Mouse (Mus musculus) CH12.LX (cell line): ENCODE results near the gene Hist1h4a. TPM values are rescaled to one million over a fixed set of nuclear protein-coding genes. Genes with fewer than 3 reads are reported as not detected.
A peak's percentile ranks its signal among the peaks of the same experiment; 100 is the strongest.

Experiments
- DNase-seq: peaks from one replicate; pipeline ENCODE4 v3.0.0-alpha.2; 2013; ENCODE audit errors: extremely low read depth
- H3K27ac ChIP-seq: 2 replicates; pipeline ENCODE4 v1.5.1; 2012; ENCODE audit warnings: low read depth, mild to moderate bottlenecking, control low read depth, moderate library complexity; ENCODE audit not compliant: insufficient read depth
- H3K27me3 ChIP-seq: replicated peaks from 2 replicates; pipeline ENCODE3; 2012; ENCODE audit warnings: inconsistent platforms
- H3K36me3 ChIP-seq, 2 experiments: replicated peaks in 1 of 2; 2 replicates each; pipeline versions ENCODE3 to v1.6.1; 2012; ENCODE audit warnings: inconsistent platforms in 1 of 2, low read length in 1 of 2, mild to moderate bottlenecking in 1 of 2, mixed read lengths in 1 of 2, moderate library complexity in 1 of 2; ENCODE audit not compliant: control insufficient read depth in 1 of 2, insufficient read depth in 1 of 2
- H3K4me1 ChIP-seq, 2 experiments: 2 replicates each; pipeline ENCODE4 v1.6.1; 2012; ENCODE audit warnings: inconsistent platforms in 1 of 2, moderate library complexity in 1 of 2; ENCODE audit not compliant: insufficient read depth in 2 of 2, control insufficient read depth in 1 of 2
- H3K4me2 ChIP-seq: 2 replicates; pipeline ENCODE4 v1.6.1; 2012; ENCODE audit warnings: low read depth, mild to moderate bottlenecking, control low read depth; ENCODE audit not compliant: poor library complexity, insufficient read depth, severe bottlenecking
- H3K4me3 ChIP-seq, 3 experiments: fragments of 150-350 bp in 1 of 3; sonication (generic) in 1 of 3; replicated peaks in 1 of 3; 2 replicates each; pipeline versions ENCODE3 to v1.5.1; 2011 to 2012; ENCODE audit warnings: low read depth in 2 of 3, low read length in 2 of 3, mild to moderate bottlenecking in 2 of 3, moderate library complexity in 2 of 3, control low read depth in 1 of 3, improper control_type of control experiment in 1 of 3, inconsistent platforms in 1 of 3, mixed read lengths in 1 of 3; ENCODE audit not compliant: poor library complexity in 1 of 3
- H3K79me2 ChIP-seq: replicated peaks from 2 replicates; pipeline ENCODE4 v1.6.1; 2012; ENCODE audit warnings: mild to moderate bottlenecking, moderate library complexity; ENCODE audit not compliant: control insufficient read depth, poor library complexity, insufficient read depth, severe bottlenecking; ENCODE audit errors: extremely low read depth
- H3K9ac ChIP-seq: 2 replicates; pipeline ENCODE4 v1.6.1; 2012; ENCODE audit warnings: low read depth, mild to moderate bottlenecking, control low read depth, moderate library complexity; ENCODE audit not compliant: insufficient read depth
- H3K9me3 ChIP-seq: replicated peaks from 2 replicates; pipeline ENCODE3; 2012; ENCODE audit warnings: low read length, inconsistent platforms, mixed read lengths
- BHLHE40 ChIP-seq: IDR thresholded peaks from 2 replicates; pipeline ENCODE4 v1.6.1; 2011; ENCODE audit warnings: mild to moderate bottlenecking, low read depth, low read length, improper control_type of control experiment
- CHD1 ChIP-seq: IDR thresholded peaks from 2 replicates; pipeline ENCODE4 v1.6.1; 2012; ENCODE audit warnings: low read depth, low read length, improper control_type of control experiment, inconsistent platforms
- CHD2 ChIP-seq: IDR thresholded peaks from 2 replicates; pipeline ENCODE4 v1.6.1; 2011; ENCODE audit warnings: low read length, improper control_type of control experiment
- E2F4 ChIP-seq: IDR thresholded peaks from 2 replicates; pipeline ENCODE4 v1.6.1; 2011; ENCODE audit warnings: low read depth, low read length, improper control_type of control experiment; ENCODE audit not compliant: insufficient replicate concordance
- ELF1 ChIP-seq: IDR thresholded peaks from 2 replicates; pipeline ENCODE4 v1.6.1; 2014; ENCODE audit warnings: low read depth, mild to moderate bottlenecking, inconsistent platforms, low read length, improper control_type of control experiment
- ETS1 ChIP-seq: conservative IDR thresholded peaks from 2 replicates; pipeline ENCODE4 v1.6.1; 2012; ENCODE audit warnings: low read depth, mild to moderate bottlenecking, inconsistent platforms, low read length, improper control_type of control experiment, moderate library complexity
- IRF4 ChIP-seq: IDR thresholded peaks from 2 replicates; pipeline ENCODE4 v1.6.1; 2014; ENCODE audit warnings: low read depth, mild to moderate bottlenecking, inconsistent platforms, low read length, improper control_type of control experiment
- KAT2A ChIP-seq: IDR thresholded peaks from 2 replicates; pipeline ENCODE4 v1.6.1; 2012; ENCODE audit warnings: low read length, improper control_type of control experiment, inconsistent platforms; ENCODE audit not compliant: insufficient replicate concordance
- MAZ ChIP-seq: IDR thresholded peaks from 2 replicates; pipeline ENCODE4 v1.6.1; 2012; ENCODE audit warnings: low read depth, mild to moderate bottlenecking, inconsistent platforms, low read length, improper control_type of control experiment, moderate library complexity
- MEF2A ChIP-seq: IDR thresholded peaks from 2 replicates; pipeline ENCODE4 v1.6.1; 2014; ENCODE audit warnings: low read depth, mild to moderate bottlenecking, inconsistent platforms, low read length, improper control_type of control experiment, borderline replicate concordance
- MXI1 ChIP-seq: IDR thresholded peaks from 2 replicates; pipeline ENCODE4 v1.6.1; 2011; ENCODE audit warnings: mild to moderate bottlenecking, low read depth, low read length, improper control_type of control experiment
- NELFE ChIP-seq: IDR thresholded peaks from 2 replicates; pipeline ENCODE4 v1.6.1; 2011; ENCODE audit warnings: low read depth, low read length, improper control_type of control experiment
- NRF1 ChIP-seq: IDR thresholded peaks from 2 replicates; pipeline ENCODE4 v1.6.1; 2014; ENCODE audit warnings: low read depth, mild to moderate bottlenecking, inconsistent platforms, low read length, improper control_type of control experiment, moderate library complexity
- PAX5 ChIP-seq: IDR thresholded peaks from 2 replicates; pipeline ENCODE4 v1.6.1; 2012; ENCODE audit warnings: low read length, inconsistent platforms, mixed read lengths
- POLR2A ChIP-seq: IDR thresholded peaks from 2 replicates; pipeline ENCODE4 v1.6.1; 2011; ENCODE audit warnings: low read depth, mild to moderate bottlenecking, improper control_type of control experiment, low read length
- POLR2AphosphoS2 ChIP-seq: IDR thresholded peaks from 2 replicates; pipeline ENCODE4 v1.6.1; 2011; ENCODE audit warnings: low read depth, low read length, improper control_type of control experiment
- RAD21 ChIP-seq: IDR thresholded peaks from 2 replicates; pipeline ENCODE4 v1.6.1; 2011; ENCODE audit warnings: low read depth, mild to moderate bottlenecking, low read length, improper control_type of control experiment, moderate library complexity
- RCOR1 ChIP-seq: conservative IDR thresholded peaks from 2 replicates; pipeline ENCODE4 v1.6.1; 2012; ENCODE audit warnings: low read depth, mild to moderate bottlenecking, inconsistent platforms, low read length, improper control_type of control experiment
- SIN3A ChIP-seq: IDR thresholded peaks from 2 replicates; pipeline ENCODE4 v1.6.1; 2012; ENCODE audit warnings: low read length, improper control_type of control experiment, inconsistent platforms
- SMC3 ChIP-seq: IDR thresholded peaks from 2 replicates; pipeline ENCODE4 v1.6.1; 2011; ENCODE audit warnings: low read depth, low read length, improper control_type of control experiment
- TCF12 ChIP-seq: IDR thresholded peaks from 2 replicates; pipeline ENCODE4 v1.6.1; 2014; ENCODE audit warnings: low read depth, mild to moderate bottlenecking, inconsistent platforms, low read length, improper control_type of control experiment
- UBTF ChIP-seq: IDR thresholded peaks from 2 replicates; pipeline ENCODE4 v1.6.1; 2012; ENCODE audit warnings: low read depth, mild to moderate bottlenecking, inconsistent platforms, low read length, improper control_type of control experiment, moderate library complexity
- ZMIZ1 ChIP-seq: IDR thresholded peaks from 2 replicates; pipeline ENCODE4 v1.6.1; 2012; ENCODE audit warnings: low read depth, mild to moderate bottlenecking, inconsistent platforms, low read length, improper control_type of control experiment
- dilution Hi-C: fragments of 300-500 bp; cut with MboI; formaldehyde crosslinking; loops from 2 replicates; pipeline ENCODE4 v1.14.3; 2020; ENCODE audit warnings: low sequenced_read_pairs; ENCODE audit not compliant: extremely low pct_unique_long_range_greater_than_20kb, extremely low pct_ligation_motif_present
- in situ Hi-C: fragments of 300-500 bp; cut with MboI; formaldehyde crosslinking; loops from 3 replicates; pipeline ENCODE4 v1.14.3; 2019; ENCODE audit warnings: low sequenced_read_pairs, low pct_ligation_motif_present, low pct_unique_long_range_greater_than_20kb, mixed read lengths
- polyA plus RNA-seq: library from polyadenylated mRNA; unstranded; fragments of >175 nt; gene quantifications from 2 replicates; pipeline ENCODE4 v1.2.1, GENCODE M21; 2012; ENCODE audit warnings: low read depth; ENCODE audit not compliant: insufficient read length
- total RNA-seq, 2 experiments: library from RNA; depleted of rRNA; stranded (reverse); fragments of 300-350 nt in 1 of 2; fragments of >200 nt in 1 of 2; gene quantifications; 2 replicates each; pipeline ENCODE4 v1.2.3; 2012 to 2014

The Hist1h4a gene
- total and polyA plus RNA-seq, 3 experiments = 4.4 to 1,215 (median 18.4) TPM

DNA sequence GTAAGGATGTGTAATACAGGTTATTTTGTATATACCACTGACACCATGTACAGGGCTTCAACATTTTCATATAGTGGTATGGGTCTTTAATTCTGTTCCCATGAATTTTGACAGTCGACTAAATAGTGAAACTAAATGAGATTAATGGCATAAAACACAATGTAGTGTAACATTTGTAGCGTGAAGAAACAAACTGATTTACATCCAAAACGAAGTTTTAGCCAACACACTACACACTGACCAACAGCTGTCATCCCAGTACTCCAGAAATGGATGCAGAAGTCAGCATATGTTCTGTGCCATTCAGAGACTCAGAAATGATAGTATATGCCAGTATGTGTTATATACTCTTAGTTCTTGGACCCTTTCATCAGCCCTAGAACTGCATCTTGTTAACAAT is 3.1 kb downstream of the Hist1h4a start:
- dilution Hi-C loops (no loop called here), in situ Hi-C loops (loop anchor here (25.0 kb wide), 1 partner anchor 1721 kb away; the partner anchor contains the start of genes Hist1h2ag, Hist1h2ah, Hist1h2bj and Hist1h2bk)
- Histone ChIP-seq H3K27ac (peak overlapping the region; percentile 42; the same call in 1 of the 2 replicates), H3K4me1 (peaks cover 3 to 44% of the 10 kb centered on the region in 2 experiments; a peak in 3 of 4 replicates), H3K9ac (peak overlapping the region; percentile 9; the same call in 1 of the 2 replicates), H3K4me3 (peak overlapping the region in 1 of 3 experiments; percentile 1), H3K36me3 (no peaks in the 10 kb centered on the region), H3K4me2 (0 out of 2 replicates have a peak overlapping the region, but pooled peaks have one; percentile 7), H3K79me2 (no peaks in the 10 kb centered on the region), H3K9me3 (no peaks in the 10 kb centered on the region), H3K27me3 (no peaks in the 10 kb centered on the region)
- TF ChIP-seq IRF4 (no peak), ETS1 (no peak), POLR2AphosphoS2 (no peak), RAD21 (no peak), NELFE (no peak), SIN3A (no peak), KAT2A (no peak), MXI1 (no peak)
- DNase-seq = no peak

DNA sequence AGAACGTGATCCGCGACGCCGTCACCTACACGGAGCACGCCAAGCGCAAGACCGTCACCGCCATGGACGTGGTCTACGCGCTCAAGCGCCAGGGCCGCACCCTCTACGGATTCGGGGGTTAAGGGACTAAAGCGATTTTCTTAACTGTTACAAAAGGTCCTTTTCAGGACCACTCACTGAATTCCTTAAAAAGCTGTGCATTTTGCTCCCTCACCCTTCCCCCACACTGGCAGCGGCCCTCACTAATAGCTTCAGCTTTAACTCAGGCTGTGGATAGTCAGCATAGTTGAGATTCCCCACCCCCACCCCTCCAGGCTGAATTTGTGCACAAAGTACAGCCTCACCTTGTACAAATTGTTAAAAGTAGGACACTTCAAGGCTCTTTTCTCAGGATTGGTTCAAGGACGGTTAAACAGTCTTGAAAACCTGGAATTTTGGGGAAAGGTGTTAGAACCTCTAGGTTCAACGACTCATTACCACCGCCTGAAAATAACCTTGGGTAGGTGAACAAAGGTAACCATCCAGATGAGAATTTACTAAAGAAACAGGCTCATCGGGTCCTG is 3.7 kb downstream of the Hist1h4a start:
- dilution Hi-C loops (no loop called here), in situ Hi-C loops (loop anchor here (25.0 kb wide), 1 partner anchor 1720 kb away; the partner anchor contains the start of genes Hist1h2ag, Hist1h2ah, Hist1h2bj and Hist1h2bk)
- no peak for DNase-seq
- Histone ChIP-seq H3K36me3 (no peaks in the 10 kb centered on the region), H3K9me3 (no peaks in the 10 kb centered on the region), H3K4me3 (peak overlapping the region; percentile 1 to 51 (median 35)), H3K4me1 (peaks cover 3 to 44% of the 10 kb centered on the region in 2 experiments; a peak in 3 of 4 replicates), H3K9ac (peak overlapping the region; percentile 90), H3K4me2 (peak overlapping the region; percentile 98), H3K27ac (peak overlapping the region; percentile 86), H3K27me3 (no peaks in the 10 kb centered on the region), H3K79me2 (no peaks in the 10 kb centered on the region)
- no peak for TF ChIP-seq PAX5
- TF ChIP-seq CHD2 = peak; percentile 89
- TF ChIP-seq BHLHE40 = peak; percentile 37; the same call in 1 of the 2 replicates
- TF ChIP-seq E2F4 = no peak
- TF ChIP-seq RCOR1 = peak; percentile 43
- TF ChIP-seq SMC3 = no peak
- TF ChIP-seq UBTF = peak; percentile 93
- peak; percentile 100 for TF ChIP-seq ZMIZ1
- peak; percentile 76; the same call in 1 of the 2 replicates for TF ChIP-seq SIN3A
- TF ChIP-seq NRF1 = 0 out of 2 replicates have a peak, but pooled peaks have one; percentile 13
- 0 out of 2 replicates have a peak, but pooled peaks have one; percentile 19 for TF ChIP-seq ETS1
- TF ChIP-seq ELF1 = no peak
- peak; percentile 11; the same call in 1 of the 2 replicates for TF ChIP-seq MEF2A
- TF ChIP-seq MAZ = peak; percentile 54; the same call in 1 of the 2 replicates
- TF ChIP-seq MXI1 = no peak; the same call in 1 of the 2 replicates
- peak; percentile 24; the same call in 1 of the 2 replicates for TF ChIP-seq TCF12
- TF ChIP-seq CHD1 = peak; percentile 92; the same call in 1 of the 2 replicates
- TF ChIP-seq POLR2A = peak; percentile 98
- peak; percentile 95 for TF ChIP-seq NELFE
- peak; percentile 4; the same call in 1 of the 2 replicates for TF ChIP-seq IRF4
- TF ChIP-seq POLR2AphosphoS2 = peak; percentile 100
